Mouse (Mus musculus): ENCODE measurements around the gene Qk. TPM values are rescaled to one million over a fixed set of nuclear protein-coding genes. Genes with fewer than 3 reads are reported as not detected.

Gene Qk
- polyA plus RNA-seq, 1 experiment from 2014 or later = 42.8 TPM

- 16% methylated on average over 10 of the region's 10 CpGs for WGBS
- no peak for ATAC-seq (ENCODE audit: low read depth)
- Histone ChIP-seq H3K27me3 (replicated peaks; ENCODE audit: control insufficient read depth, insufficient read depth, low read length) (no peaks in the 10 kb centered on the region), H3K4me2 (ENCODE audit: low read depth, low read length) (peak overlapping the region; percentile 67), H3K4me3 (ENCODE audit: low read depth, low read length) (peak overlapping the region; percentile 94), H3K27ac (replicated peaks; ENCODE audit: low read depth, low read length) (peak overlapping the region; percentile 99), H3K9ac (ENCODE audit: low read depth, low read length) (peak overlapping the region; percentile 97), H3K9me3 (ENCODE audit: control insufficient read depth, low read length) (no peaks in the 10 kb centered on the region), H3K4me1 (ENCODE audit: control insufficient read depth, insufficient read depth, low read length) (peaks cover 5% of the 10 kb centered on the region; the same call in 1 of the 2 replicates), H3K36me3 (ENCODE audit: control insufficient read depth, insufficient read depth, low read length) (no peaks in the 10 kb centered on the region)
- no peak for DNase-seq (ENCODE audit: low spot score)
These were observed 769 bp upstream of the Qk start for GRCm38 (mm10) chr17:10320456-10320790.

GRCm38 (mm10) chr17:10319431-10319684, 296 bp downstream of the Qk start:
- H3K27ac ChIP-seq (replicated peaks; ENCODE audit: low read depth, low read length) = peak overlapping the region; percentile 99
- ATAC-seq (ENCODE audit: low read depth) (no peak), DNase-seq (ENCODE audit: low spot score) (no peak)
- H3K9me3 ChIP-seq (ENCODE audit: control insufficient read depth, low read length) = no peaks in the 10 kb centered on the region
- peak overlapping the region; percentile 94 for H3K4me3 ChIP-seq (ENCODE audit: low read depth, low read length)
- peaks cover 12% of the 10 kb centered on the region for H3K4me1 ChIP-seq (ENCODE audit: control insufficient read depth, insufficient read depth, low read length)
- no peaks in the 10 kb centered on the region for H3K27me3 ChIP-seq (replicated peaks; ENCODE audit: control insufficient read depth, insufficient read depth, low read length)
- no peaks in the 10 kb centered on the region for H3K36me3 ChIP-seq (ENCODE audit: control insufficient read depth, insufficient read depth, low read length)
- WGBS = 0% methylated on average over 2 of the region's 46 CpGs
- peak overlapping the region; percentile 67; the same call in 1 of the 2 replicates for H3K4me2 ChIP-seq (ENCODE audit: low read depth, low read length)
- peak overlapping the region; percentile 97 for H3K9ac ChIP-seq (ENCODE audit: low read depth, low read length)

- Histone ChIP-seq H3K27ac (replicated peaks; ENCODE audit: low read depth, low read length) (peak overlapping the region; percentile 99), H3K4me2 (ENCODE audit: low read depth, low read length) (peak overlapping the region; percentile 67), H3K4me1 (ENCODE audit: control insufficient read depth, insufficient read depth, low read length) (peaks cover 17% of the 10 kb centered on the region), H3K9me3 (ENCODE audit: control insufficient read depth, low read length) (no peaks in the 10 kb centered on the region), H3K9ac (ENCODE audit: low read depth, low read length) (peak overlapping the region; percentile 97), H3K4me3 (ENCODE audit: low read depth, low read length) (peak overlapping the region; percentile 94), H3K36me3 (ENCODE audit: control insufficient read depth, insufficient read depth, low read length) (no peaks in the 10 kb centered on the region), H3K27me3 (replicated peaks; ENCODE audit: control insufficient read depth, insufficient read depth, low read length) (no peaks in the 10 kb centered on the region)
- WGBS = 1% methylated on average over 12 of the region's 153 CpGs
- ATAC-seq (ENCODE audit: low read depth) (peak; percentile 56), DNase-seq (ENCODE audit: low spot score) (peak; percentile 92)
These were observed 858 bp downstream of the Qk start for GRCm38 (mm10) chr17:10318561-10319430.

GRCm38 (mm10) chr17:10317981-10318551, 1.6 kb downstream of the Qk start:
- Histone ChIP-seq H3K4me3 (ENCODE audit: low read depth, low read length) (peak overlapping the region; percentile 94), H3K4me2 (ENCODE audit: low read depth, low read length) (peak overlapping the region; percentile 64), H3K27ac (replicated peaks; ENCODE audit: low read depth, low read length) (peak overlapping the region; percentile 99), H3K27me3 (replicated peaks; ENCODE audit: control insufficient read depth, insufficient read depth, low read length) (no peaks in the 10 kb centered on the region), H3K36me3 (ENCODE audit: control insufficient read depth, insufficient read depth, low read length) (no peaks in the 10 kb centered on the region), H3K4me1 (ENCODE audit: control insufficient read depth, insufficient read depth, low read length) (peaks cover 17% of the 10 kb centered on the region), H3K9me3 (ENCODE audit: control insufficient read depth, low read length) (no peaks in the 10 kb centered on the region), H3K9ac (ENCODE audit: low read depth, low read length) (peak overlapping the region; percentile 97)
- WGBS = 1% methylated on average over 42 of the region's 46 CpGs
- DNase-seq (ENCODE audit: low spot score) = peak; percentile 86
- ATAC-seq (ENCODE audit: low read depth) = no peak; the same call in 1 of the 2 replicates

GRCm38 (mm10) chr17:10317186-10317585, 2.5 kb downstream of the Qk start:
- peak overlapping the region; percentile 97 for H3K9ac ChIP-seq (ENCODE audit: low read depth, low read length)
- 4% methylated on average over 4 of the region's 4 CpGs for WGBS
- no peaks in the 10 kb centered on the region for H3K9me3 ChIP-seq (ENCODE audit: control insufficient read depth, low read length)
- H3K4me1 ChIP-seq (ENCODE audit: control insufficient read depth, insufficient read depth, low read length) = peaks cover 19% of the 10 kb centered on the region
- H3K4me2 ChIP-seq (ENCODE audit: low read depth, low read length) = peak overlapping the region; percentile 64
- no peaks in the 10 kb centered on the region for H3K36me3 ChIP-seq (ENCODE audit: control insufficient read depth, insufficient read depth, low read length)
- DNase-seq (ENCODE audit: low spot score) (peak; percentile 87), ATAC-seq (ENCODE audit: low read depth) (no peak)
- no peaks in the 10 kb centered on the region for H3K27me3 ChIP-seq (replicated peaks; ENCODE audit: control insufficient read depth, insufficient read depth, low read length)
- peak overlapping the region; percentile 99 for H3K27ac ChIP-seq (replicated peaks; ENCODE audit: low read depth, low read length)
- peak overlapping the region; percentile 94 for H3K4me3 ChIP-seq (ENCODE audit: low read depth, low read length)

GRCm38 (mm10) chr17:10316446-10316845, 3.2 kb downstream of the Qk start:
- Histone ChIP-seq H3K4me2 (ENCODE audit: low read depth, low read length) (peak overlapping the region; percentile 64), H3K27me3 (replicated peaks; ENCODE audit: control insufficient read depth, insufficient read depth, low read length) (no peaks in the 10 kb centered on the region), H3K9me3 (ENCODE audit: control insufficient read depth, low read length) (no peaks in the 10 kb centered on the region), H3K4me3 (ENCODE audit: low read depth, low read length) (peak overlapping the region; percentile 94), H3K27ac (replicated peaks; ENCODE audit: low read depth, low read length) (no peak overlapping the region), H3K4me1 (ENCODE audit: control insufficient read depth, insufficient read depth, low read length) (peaks cover 26% of the 10 kb centered on the region), H3K36me3 (ENCODE audit: control insufficient read depth, insufficient read depth, low read length) (no peaks in the 10 kb centered on the region), H3K9ac (ENCODE audit: low read depth, low read length) (peak overlapping the region; percentile 49)
- WGBS = 2% methylated on average over 1 of the region's 1 CpGs
- DNase-seq (ENCODE audit: low spot score) = no peak
- ATAC-seq (ENCODE audit: low read depth) = no peak

GRCm38 (mm10) chr17:10310046-10310445, 9.6 kb downstream of the Qk start:
- Histone ChIP-seq H3K27me3 (replicated peaks; ENCODE audit: control insufficient read depth, insufficient read depth, low read length) (no peaks in the 10 kb centered on the region), H3K4me1 (ENCODE audit: control insufficient read depth, insufficient read depth, low read length) (peaks cover 21% of the 10 kb centered on the region), H3K4me2 (ENCODE audit: low read depth, low read length) (no peak overlapping the region), H3K4me3 (ENCODE audit: low read depth, low read length) (no peak overlapping the region), H3K9ac (ENCODE audit: low read depth, low read length) (no peak overlapping the region), H3K9me3 (ENCODE audit: control insufficient read depth, low read length) (no peaks in the 10 kb centered on the region), H3K36me3 (ENCODE audit: control insufficient read depth, insufficient read depth, low read length) (no peaks in the 10 kb centered on the region), H3K27ac (replicated peaks; ENCODE audit: low read depth, low read length) (no peak overlapping the region)
- no peak for ATAC-seq (ENCODE audit: low read depth)
- 67% methylated on average over 1 of the region's 1 CpGs for WGBS
- no peak for DNase-seq (ENCODE audit: low spot score)

- ATAC-seq (ENCODE audit: low read depth) = peak; percentile 74; the same call in 1 of the 2 replicates
- H3K4me1 ChIP-seq (ENCODE audit: control insufficient read depth, insufficient read depth, low read length) = peaks cover 14% of the 10 kb centered on the region
- no peak overlapping the region for H3K27ac ChIP-seq (replicated peaks; ENCODE audit: low read depth, low read length)
- H3K36me3 ChIP-seq (ENCODE audit: control insufficient read depth, insufficient read depth, low read length) = no peaks in the 10 kb centered on the region
- H3K27me3 ChIP-seq (replicated peaks; ENCODE audit: control insufficient read depth, insufficient read depth, low read length) = no peaks in the 10 kb centered on the region
- no peak overlapping the region for H3K4me3 ChIP-seq (ENCODE audit: low read depth, low read length)
- H3K9ac ChIP-seq (ENCODE audit: low read depth, low read length) = no peak overlapping the region
- no peaks in the 10 kb centered on the region for H3K9me3 ChIP-seq (ENCODE audit: control insufficient read depth, low read length)
- peak; percentile 50 for DNase-seq (ENCODE audit: low spot score)
- H3K4me2 ChIP-seq (ENCODE audit: low read depth, low read length) = no peak overlapping the region
- 33% methylated on average over 4 of the region's 4 CpGs for WGBS
These were observed 10.5 kb downstream of the Qk start for GRCm38 (mm10) chr17:10309135-10309623.

Data from embryonic facial prominence, embryonic 14.5 days (tissue).